Mouse (Mus musculus) liver, embryonic 14.5 days (tissue): ENCODE results near the gene Abhd13.
A peak's percentile ranks its signal among the peaks of the same experiment; 100 is the strongest.

ENCODE experiments used
- CTCF ChIP-seq: IDR thresholded peaks from 2 replicates; pipeline ENCODE4 v1.5.1; 2016; ENCODE audit warnings: antibody characterized with exemption, low read depth, control low read depth
- EP300 ChIP-seq: IDR thresholded peaks from 2 replicates; pipeline ENCODE4 v1.6.1; 2016; ENCODE audit warnings: antibody characterized with exemption, low read depth

- TF ChIP-seq EP300 (no peak), CTCF (peak; percentile 82)
Observed at GRCm38 (mm10) chr8:9934891-9935565, 42.5 kb upstream of the Abhd13 start.
